ENCODE assay signal across 8 mouse cellular contexts in genomic region chr13:74259460-74260230, GRCm38 (mm10). TPM values are rescaled to one million over a fixed set of nuclear protein-coding genes. Genes with fewer than 3 reads are reported as not detected.
DNase-seq lines count a peak whose midpoint lies in the region; ATAC-seq and TF ChIP-seq lines count a peak whose summit lies in the region.

No protein-coding gene starts in this region.

- peak; percentile 86 for ATAC-seq in frontal cortex, adult (ENCODE audit: low TSS enrichment)
- ATAC-seq in heart, postnatal 0 days (ENCODE audit: insufficient read depth, low read depth): peak; percentile 82
- peak; percentile 79 for ATAC-seq in liver, postnatal 0 days

- no peak for TF ChIP-seq POLR2A in testis, adult 2 months (IDR thresholded peaks at IDR 0.05; ENCODE audit: control insufficient read depth, low read depth, low read length)

- peaks cover 13% of the 10 kb centered on the region for H3K4me1 ChIP-seq in forebrain, embryonic 10.5 days
- H3K4me1 ChIP-seq in heart, postnatal 0 days (ENCODE audit: control insufficient read depth, insufficient read depth): peaks cover 6% of the 10 kb centered on the region
- peaks cover 5% of the 10 kb centered on the region for H3K4me1 ChIP-seq in liver, postnatal 0 days (ENCODE audit: insufficient read depth)
- H3K4me1 ChIP-seq in testis, adult 2 months (ENCODE audit: control insufficient read depth, insufficient read depth, low read length): peaks cover 10% of the 10 kb centered on the region

- H3K36me3 ChIP-seq in forebrain, embryonic 10.5 days (replicated peaks): no peaks in the 10 kb centered on the region
- H3K36me3 ChIP-seq in heart, postnatal 0 days (replicated peaks; ENCODE audit: control insufficient read depth, insufficient read depth, low read length): no peaks in the 10 kb centered on the region
- no peaks in the 10 kb centered on the region for H3K36me3 ChIP-seq in liver, postnatal 0 days (replicated peaks; ENCODE audit: insufficient read depth, low read length)
- no peaks in the 10 kb centered on the region for H3K36me3 ChIP-seq in testis, adult 2 months (ENCODE audit: control insufficient read depth, insufficient read depth, low read length)

- 0 out of 2 replicates have a peak, but pooled peaks have one; percentile 38 for TF ChIP-seq EP300 in heart, postnatal 0 days (IDR thresholded peaks at IDR 0.05; ENCODE audit: low read depth)
- TF ChIP-seq EP300 in liver, postnatal 0 days (IDR thresholded peaks at IDR 0.05; ENCODE audit: low read depth): no peak

- H3K9ac ChIP-seq in heart, postnatal 0 days (replicated peaks; ENCODE audit: low read depth, low read length): peak overlapping the region; percentile 55
- H3K9ac ChIP-seq in liver, postnatal 0 days (replicated peaks): peak overlapping the region; percentile 57

- peak overlapping the region; percentile 89 for H3K27ac ChIP-seq in forebrain, embryonic 10.5 days
- peak overlapping the region; percentile 41 for H3K27ac ChIP-seq in heart, postnatal 0 days (ENCODE audit: low read depth)
- peak overlapping the region; percentile 55 for H3K27ac ChIP-seq in liver, postnatal 0 days (ENCODE audit: low read depth)
- no peak overlapping the region for H3K27ac ChIP-seq in testis, adult 2 months (ENCODE audit: control insufficient read depth, insufficient read depth, low read depth, low read length)

- no peak for DNase-seq in frontal cortex, postnatal 25 days (ENCODE audit: low spot score in 2 of 2)
- DNase-seq in forebrain, embryonic 10.5 days (ENCODE audit: extremely low spot score, low spot score): peak; percentile 52
- peak; percentile 22 for DNase-seq in heart, postnatal 0 days (ENCODE audit: low spot score)
- peak; percentile 38 to 69 for DNase-seq in kidney, postnatal 25 days
- DNase-seq in liver, postnatal 0 days: peak; percentile 64
- peak; percentile 72 for DNase-seq in neural tube, embryonic 10.5 days (ENCODE audit: extremely low spot score, low spot score)

- H3K9me3 ChIP-seq in forebrain, embryonic 10.5 days: no peaks in the 10 kb centered on the region
- no peaks in the 10 kb centered on the region for H3K9me3 ChIP-seq in heart, postnatal 0 days (replicated peaks; ENCODE audit: control insufficient read depth, low read length)
- no peaks in the 10 kb centered on the region for H3K9me3 ChIP-seq in liver, postnatal 0 days (ENCODE audit: low read length)

- peak overlapping the region; percentile 86 for H3K4me2 ChIP-seq in heart, postnatal 0 days (ENCODE audit: low read depth, low read length)
- H3K4me2 ChIP-seq in liver, postnatal 0 days (ENCODE audit: low read depth, low read length): peak overlapping the region; percentile 81

- peaks cover 10% of the 10 kb centered on the region; the same call in 1 of the 2 replicates for H3K27me3 ChIP-seq in forebrain, embryonic 10.5 days (ENCODE audit: poor library complexity, severe bottlenecking)
- no peaks in the 10 kb centered on the region for H3K27me3 ChIP-seq in heart, postnatal 0 days (ENCODE audit: control insufficient read depth, insufficient read depth, low read length)
- no peaks in the 10 kb centered on the region for H3K27me3 ChIP-seq in liver, postnatal 0 days (ENCODE audit: insufficient read depth, low read length)
- H3K27me3 ChIP-seq in testis, adult 2 months (ENCODE audit: control insufficient read depth, insufficient read depth, low read length): no peaks in the 10 kb centered on the region

- peak overlapping the region; percentile 63 for H3K4me3 ChIP-seq in forebrain, embryonic 10.5 days
- peak overlapping the region; percentile 53 for H3K4me3 ChIP-seq in heart, postnatal 0 days (ENCODE audit: low read depth, low read length)
- H3K4me3 ChIP-seq in liver, postnatal 0 days (ENCODE audit: low read depth, low read length): peak overlapping the region; percentile 41
- H3K4me3 ChIP-seq in testis, adult 2 months (ENCODE audit: control insufficient read depth, low read depth, low read length): peak overlapping the region; percentile 43

- WGBS in forebrain, embryonic 10.5 days: 4% methylated on average over 35 of the region's 35 CpGs
- 4% methylated on average over 35 of the region's 35 CpGs for WGBS in heart, postnatal 0 days
- 2% methylated on average over 35 of the region's 35 CpGs for WGBS in liver, postnatal 0 days (ENCODE audit: insufficient replicate concordance)

- TF ChIP-seq CTCF in heart, postnatal 0 days (IDR thresholded peaks at IDR 0.05; ENCODE audit: low read depth): no peak
- TF ChIP-seq CTCF in liver, postnatal 0 days (IDR thresholded peaks at IDR 0.05; ENCODE audit: low read depth): no peak
- no peak for TF ChIP-seq CTCF in testis, adult 2 months (IDR thresholded peaks at IDR 0.05; ENCODE audit: control insufficient read depth, insufficient read depth, insufficient replicate concordance, low read depth, low read length)

RNA-seq across cellular contexts. Expression of gene Ahrr, which starts 32.5 kb away (rescaled TPM):
- 1.5 and 1.6 TPM in 2 replicates for polyA plus RNA-seq in forebrain, embryonic 10.5 days (2016; fragmentation: Nextera tagmentation; extraction: Ambion mirVana)
- 4.9 and 7.6 TPM in 2 replicates for total RNA-seq in heart, postnatal 0 days (2014; rRNA removed; ENCODE audit: low replicate concordance)
- 2.3 TPM in 2 replicates for polyA plus RNA-seq in heart, postnatal 0 days (2015; fragmentation: Nextera tagmentation; extraction: Ambion mirVana)
- 0.21 and 0.36 TPM in 2 replicates for polyA plus RNA-seq in liver, postnatal 0 days (2015; fragmentation: Nextera tagmentation; extraction: Ambion mirVana)
- polyA plus RNA-seq in testis, adult 2 months (2012; rRNA removed): 0.07 and 0.46 TPM in 2 replicates

RNA-seq across cellular contexts. Expression of gene Exoc3, which starts 51.1 kb away (rescaled TPM):
- polyA plus RNA-seq in forebrain, embryonic 10.5 days (2016; fragmentation: Nextera tagmentation; extraction: Ambion mirVana): 81.8 and 81.9 TPM in 2 replicates
- total RNA-seq in heart, postnatal 0 days (2014; rRNA removed; ENCODE audit: low replicate concordance): 47.0 and 62.8 TPM in 2 replicates
- polyA plus RNA-seq in heart, postnatal 0 days (2015; fragmentation: Nextera tagmentation; extraction: Ambion mirVana): 55.5 and 57.4 TPM in 2 replicates
- polyA plus RNA-seq in liver, postnatal 0 days (2015; fragmentation: Nextera tagmentation; extraction: Ambion mirVana): 15.7 and 19.6 TPM in 2 replicates
- 28.4 and 34.2 TPM in 2 replicates for polyA plus RNA-seq in testis, adult 2 months (2012; rRNA removed)

RNA-seq across cellular contexts. Expression of gene Pdcd6, which starts 57.7 kb away (rescaled TPM):
- 129 and 130 TPM in 2 replicates for polyA plus RNA-seq in forebrain, embryonic 10.5 days (2016; fragmentation: Nextera tagmentation; extraction: Ambion mirVana)
- 60.3 and 112 TPM in 2 replicates for total RNA-seq in heart, postnatal 0 days (2014; rRNA removed; ENCODE audit: low replicate concordance)
- polyA plus RNA-seq in heart, postnatal 0 days (2015; fragmentation: Nextera tagmentation; extraction: Ambion mirVana): 90.3 and 90.8 TPM in 2 replicates
- polyA plus RNA-seq in liver, postnatal 0 days (2015; fragmentation: Nextera tagmentation; extraction: Ambion mirVana): 83.1 and 86.2 TPM in 2 replicates
- 37.6 and 40.7 TPM in 2 replicates for polyA plus RNA-seq in testis, adult 2 months (2012; rRNA removed)

Comparison
In these comparisons a context has a peak if more than half of its experiments do, and no peak if none do; other contexts are left out.
1. DNase-seq: peak in forebrain, embryonic 10.5 days (single experiment), heart, postnatal 0 days (single experiment), kidney, postnatal 25 days (2 of 2), liver, postnatal 0 days (single experiment) and neural tube, embryonic 10.5 days (single experiment); none in frontal cortex, postnatal 25 days (0 of 2).
2. Peak in every context shown above with its lines, with median percentiles within 50 percentile points of each other: ATAC-seq and H3K4me3 ChIP-seq.